Mouse (Mus musculus): ENCODE data around the gene Rgs2. TPM values are rescaled to one million over a fixed set of nuclear protein-coding genes. Genes with fewer than 3 reads are reported as not detected.

Gene Rgs2
- total and polyA plus RNA-seq, 3 experiments, result 1.2 to 2.9 TPM; not detected in 1

GRCm38 (mm10) chr1:143980811-143981210, 23.1 kb downstream of the Rgs2 start:
- Histone ChIP-seq H3K4me3 (ENCODE audit: control insufficient read depth in 1 of 2, insufficient read depth in 1 of 2, low read depth in 2 of 2, low read length in 2 of 2) (no peak overlapping the region), H3K36me3 (ENCODE audit: control insufficient read depth in 1 of 2, insufficient read depth in 2 of 2, low read length in 2 of 2) (no peaks in the 10 kb centered on the region), H3K4me1 (ENCODE audit: control insufficient read depth in 1 of 2, insufficient read depth in 2 of 2, low read length in 2 of 2) (no peaks in the 10 kb centered on the region), H3K27ac (ENCODE audit: control insufficient read depth, low read depth, low read length) (no peak overlapping the region), H3K27me3 (ENCODE audit: control insufficient read depth in 1 of 2, insufficient read depth in 2 of 2, low read length in 2 of 2) (no peaks in the 10 kb centered on the region), H3K9ac (ENCODE audit: control insufficient read depth, low read depth, low read length, poor library complexity, severe bottlenecking) (no peak overlapping the region), H3K79me2 (ENCODE audit: control insufficient read depth, insufficient read depth, low read length, poor library complexity) (no peaks in the 10 kb centered on the region), H3K9me3 (replicated peaks; ENCODE audit: insufficient read depth, low read length) (no peaks in the 10 kb centered on the region)
- TF ChIP-seq CHD2 (IDR thresholded peaks at IDR 0.05; ENCODE audit: low read length) (no peak), JUND (IDR thresholded peaks at IDR 0.05; ENCODE audit: low read depth, low read length) (no peak), ZC3H11A (IDR thresholded peaks at IDR 0.05; ENCODE audit: low read depth, low read length) (no peak), POLR2AphosphoS2 (IDR thresholded peaks at IDR 0.05; ENCODE audit: low read length) (no peak), BHLHE40 (IDR thresholded peaks at IDR 0.05; ENCODE audit: borderline replicate concordance, low read depth, low read length) (no peak), ZNF384 (IDR thresholded peaks at IDR 0.05; ENCODE audit: low read depth, low read length) (no peak), RAD21 (IDR thresholded peaks at IDR 0.05; ENCODE audit: low read depth, low read length) (no peak), RCOR1 (IDR thresholded peaks at IDR 0.05; ENCODE audit: low read depth, low read length) (no peak), TBP (IDR thresholded peaks at IDR 0.05; ENCODE audit: low read depth, low read length) (no peak), E2F4 (IDR thresholded peaks at IDR 0.05; ENCODE audit: borderline replicate concordance, low read depth, low read length) (no peak), ZKSCAN1 (IDR thresholded peaks at IDR 0.05; ENCODE audit: low read depth, low read length) (no peak), KAT2A (conservative IDR thresholded peaks at IDR 0.05; ENCODE audit: low read depth, low read length) (no peak), NRF1 (IDR thresholded peaks at IDR 0.05; ENCODE audit: insufficient read depth, low read depth, low read length, poor library complexity, severe bottlenecking) (no peak), SIN3A (IDR thresholded peaks at IDR 0.05; ENCODE audit: low read length) (no peak), TCF12 (IDR thresholded peaks at IDR 0.05; ENCODE audit: low read depth, low read length) (no peak), USF1 (IDR thresholded peaks at IDR 0.05; ENCODE audit: low read depth, low read length) (no peak), CTCF (IDR thresholded peaks at IDR 0.05 in 2 of 3, conservative IDR thresholded peaks at IDR 0.05 in 1 of 3; ENCODE audit: control insufficient read depth in 1 of 3, insufficient read depth in 1 of 3, low read depth in 2 of 3, low read length in 3 of 3, poor library complexity in 1 of 3, severe bottlenecking in 1 of 3) (no peak), CHD1 (IDR thresholded peaks at IDR 0.05; ENCODE audit: low read depth, low read length) (no peak), ELF1 (IDR thresholded peaks at IDR 0.05; ENCODE audit: low read depth, low read length) (no peak)
- no peak for DNase-seq (ENCODE audit: low read depth, low spot score)

DNA sequence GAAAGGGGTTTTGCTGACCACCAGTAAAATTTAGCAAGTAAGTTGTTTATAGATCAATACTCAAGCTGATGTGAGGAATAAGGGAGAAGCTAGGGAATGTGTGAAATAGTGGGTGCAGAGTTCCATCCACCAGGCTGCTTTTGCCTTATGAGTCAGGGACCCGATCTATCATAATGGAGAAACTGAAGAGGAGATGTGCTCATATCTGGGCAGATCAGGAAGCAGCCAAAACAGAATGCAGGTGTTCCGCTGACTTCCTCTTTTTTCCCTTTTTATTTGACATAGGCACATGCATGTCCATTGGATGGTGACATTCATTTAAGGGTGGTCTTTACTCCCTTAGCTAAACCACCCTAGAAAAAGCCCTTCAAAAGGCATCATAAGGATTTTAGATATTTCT, 29.3 kb downstream of the Rgs2 start:
- H3K4me1 ChIP-seq (ENCODE audit: control insufficient read depth in 1 of 2, insufficient read depth in 2 of 2, low read length in 2 of 2), result no peaks in the 10 kb centered on the region
- no peaks in the 10 kb centered on the region for H3K9me3 ChIP-seq (replicated peaks; ENCODE audit: insufficient read depth, low read length)
- H3K4me3 ChIP-seq (ENCODE audit: control insufficient read depth in 1 of 2, insufficient read depth in 1 of 2, low read depth in 2 of 2, low read length in 2 of 2), result no peak overlapping the region
- H3K27ac ChIP-seq (ENCODE audit: control insufficient read depth, low read depth, low read length), result no peak overlapping the region
- peak; percentile 35 for DNase-seq (ENCODE audit: low read depth, low spot score)
- no peaks in the 10 kb centered on the region for H3K36me3 ChIP-seq (ENCODE audit: control insufficient read depth in 1 of 2, insufficient read depth in 2 of 2, low read length in 2 of 2)
- H3K27me3 ChIP-seq (ENCODE audit: control insufficient read depth in 1 of 2, insufficient read depth in 2 of 2, low read length in 2 of 2), result no peaks in the 10 kb centered on the region
- TF ChIP-seq TCF12 (IDR thresholded peaks at IDR 0.05; ENCODE audit: low read depth, low read length) (0 out of 2 replicates have a peak, but pooled peaks have one; percentile 16), MYC (IDR thresholded peaks at IDR 0.05; ENCODE audit: low read depth, low read length) (no peak), EP300 (IDR thresholded peaks at IDR 0.05; ENCODE audit: low read depth in 1 of 2, low read length in 2 of 2) (peak in 1 of 2 experiments; percentile 58; a peak in 1 of 4 replicates), RCOR1 (IDR thresholded peaks at IDR 0.05; ENCODE audit: low read depth, low read length) (0 out of 2 replicates have a peak, but pooled peaks have one; percentile 20)
- H3K79me2 ChIP-seq (ENCODE audit: control insufficient read depth, insufficient read depth, low read length, poor library complexity), result no peaks in the 10 kb centered on the region
- H3K9ac ChIP-seq (ENCODE audit: control insufficient read depth, low read depth, low read length, poor library complexity, severe bottlenecking), result no peak overlapping the region

All from MEL (cell line).